Mouse (Mus musculus) ZHBTc4 (cell line): ENCODE data around the gene Stxbp1.
A peak's percentile ranks its signal among the peaks of the same experiment; 100 is the strongest.

Experiments
- DNase-seq: peaks from one replicate; pipeline ENCODE4 v3.0.0-alpha.2; 2011; ENCODE audit warnings: low read depth, low spot score

The Stxbp1 gene

DNA sequence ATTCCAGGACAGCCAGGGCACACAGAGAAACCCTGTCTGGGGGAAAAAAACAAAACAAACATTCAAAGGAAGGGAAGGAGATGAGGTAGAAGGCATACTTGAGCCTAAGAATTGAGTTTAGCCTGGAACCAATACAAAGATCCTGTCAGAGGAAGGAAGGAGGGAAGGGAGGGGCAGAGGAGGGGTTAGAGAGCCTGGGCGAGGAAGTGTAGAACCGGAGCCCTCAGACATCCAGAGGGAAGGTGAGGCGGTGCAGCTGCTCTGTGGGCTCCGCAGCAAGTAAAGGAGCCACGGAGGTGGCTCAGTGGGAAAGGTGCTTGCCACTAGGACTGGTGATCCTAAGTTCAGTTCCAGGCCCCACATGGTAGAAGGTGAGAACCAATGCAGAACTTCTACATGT is 5.9 kb downstream of the Stxbp1 start:
- DNase-seq = no peak

DNA sequence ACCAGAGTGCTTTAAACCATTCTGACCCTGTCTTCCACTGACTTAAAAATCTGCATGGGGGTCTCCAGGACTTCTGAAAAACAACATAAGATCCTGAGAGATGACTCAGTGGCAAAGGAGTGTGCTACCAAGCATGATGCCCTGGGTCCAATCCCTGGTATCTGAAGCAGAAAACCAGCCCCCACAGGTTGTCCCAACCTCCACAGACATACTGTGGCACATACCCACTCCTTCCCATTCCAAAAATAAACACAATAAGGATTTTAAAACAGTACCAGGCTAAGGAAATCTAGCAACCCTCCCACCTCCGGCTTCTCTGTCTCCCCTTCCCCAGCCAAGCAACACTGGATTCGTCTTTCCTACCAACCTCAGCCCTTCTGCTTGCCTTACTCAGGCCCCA is 7.8 kb downstream of the Stxbp1 start:
- no peak for DNase-seq

GRCm38 (mm10) chr2:32838147-32838884 is 8.7 kb downstream of the Stxbp1 start:
- peak; percentile 68 for DNase-seq

DNA sequence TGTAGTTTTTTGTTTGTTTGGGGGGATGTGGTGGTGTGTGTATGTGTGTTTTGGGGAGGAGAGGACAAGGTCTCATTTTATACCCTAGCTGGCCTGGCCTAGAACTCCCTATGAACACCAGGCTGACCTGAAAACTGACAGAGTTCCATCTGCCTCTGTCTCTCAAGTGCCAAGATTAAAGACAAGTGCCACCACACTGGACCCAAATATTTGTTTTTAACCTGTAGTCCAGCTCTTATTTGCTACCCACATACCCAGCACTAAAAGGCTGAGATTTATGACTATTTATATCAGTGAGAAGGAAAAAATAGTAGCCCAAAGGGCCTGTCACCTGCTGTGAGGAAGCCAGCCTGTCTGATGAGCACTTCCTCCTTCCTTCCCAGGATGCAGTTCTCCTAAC is 11.5 kb downstream of the Stxbp1 start:
- DNase-seq = no peak

- DNase-seq = peak; percentile 36
Observed at GRCm38 (mm10) chr2:32834496-32834895, 12.5 kb downstream of the Stxbp1 start.

GRCm38 (mm10) chr2:32828979-32829676 is 17.9 kb downstream of the Stxbp1 start:
- no peak for DNase-seq

DNA sequence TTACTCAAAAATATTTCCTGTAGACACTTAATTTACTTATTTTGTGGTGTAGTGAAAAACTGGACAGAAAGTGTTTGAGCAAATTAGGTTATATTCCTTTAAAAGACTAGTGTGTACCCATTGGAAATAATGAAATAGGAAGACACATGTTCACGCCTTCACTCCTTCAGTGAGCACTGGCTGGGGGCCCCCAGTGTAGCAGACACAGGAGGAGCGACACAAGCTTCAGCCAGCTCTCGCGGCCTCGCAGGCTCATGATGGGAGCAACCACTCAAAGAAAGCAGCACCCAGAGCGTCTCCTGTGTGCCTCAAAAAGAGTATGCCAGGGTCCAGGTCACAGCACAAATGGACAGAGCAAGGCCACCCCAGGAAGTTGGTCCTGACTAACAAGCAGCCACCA is 21.2 kb downstream of the Stxbp1 start:
- no peak for DNase-seq

DNA sequence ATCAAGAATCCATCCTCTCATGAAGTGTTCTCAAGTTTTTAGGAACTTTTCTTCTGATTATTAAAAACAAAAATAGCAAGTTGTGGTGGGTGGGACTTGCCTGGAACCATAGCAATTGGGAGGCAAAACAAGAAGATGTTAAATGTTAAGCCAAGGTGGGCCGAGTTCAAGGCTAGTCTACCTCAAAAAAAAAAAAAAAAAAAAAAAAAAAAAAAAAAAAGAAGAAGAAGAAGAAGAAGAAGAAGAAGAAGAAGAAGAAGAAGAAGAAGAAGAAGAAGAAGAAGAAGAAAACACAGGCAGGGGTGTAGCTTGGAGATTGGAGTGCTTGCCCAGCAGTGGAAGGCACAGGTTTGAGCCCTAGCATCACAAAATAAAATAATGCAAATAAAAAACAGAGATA is 22.3 kb downstream of the Stxbp1 start:
- no peak for DNase-seq

GRCm38 (mm10) chr2:32824181-32824580 is 22.9 kb downstream of the Stxbp1 start:
- DNase-seq = no peak

DNA sequence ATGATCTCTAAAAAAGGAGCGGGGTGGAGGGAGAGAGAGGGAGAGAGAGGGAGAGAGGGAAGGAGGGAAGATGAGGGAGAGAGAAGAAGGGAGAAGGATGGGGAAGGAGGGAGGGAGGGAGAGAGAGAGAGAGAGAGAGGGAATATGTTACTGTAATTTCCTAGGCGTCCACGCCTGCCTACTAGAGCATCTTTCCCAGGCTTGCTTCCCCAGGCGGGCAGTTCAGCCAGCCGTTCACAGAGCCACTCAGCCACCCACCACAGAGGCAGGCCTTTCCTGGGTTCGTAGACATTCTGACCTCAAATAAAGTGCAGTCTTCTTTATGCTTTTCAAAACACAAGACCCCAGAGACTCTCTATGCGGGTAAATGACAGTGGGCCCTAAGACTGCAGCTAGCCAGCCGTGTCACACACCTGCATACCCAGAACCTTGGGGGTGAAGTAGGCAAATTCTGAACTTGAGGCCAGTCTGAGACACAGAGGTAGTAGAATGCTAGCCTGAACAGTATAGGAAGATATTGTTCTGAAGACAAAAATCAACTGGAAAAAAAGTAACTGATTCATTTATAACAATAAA is 23.4 kb downstream of the Stxbp1 start:
- DNase-seq = no peak

DNA sequence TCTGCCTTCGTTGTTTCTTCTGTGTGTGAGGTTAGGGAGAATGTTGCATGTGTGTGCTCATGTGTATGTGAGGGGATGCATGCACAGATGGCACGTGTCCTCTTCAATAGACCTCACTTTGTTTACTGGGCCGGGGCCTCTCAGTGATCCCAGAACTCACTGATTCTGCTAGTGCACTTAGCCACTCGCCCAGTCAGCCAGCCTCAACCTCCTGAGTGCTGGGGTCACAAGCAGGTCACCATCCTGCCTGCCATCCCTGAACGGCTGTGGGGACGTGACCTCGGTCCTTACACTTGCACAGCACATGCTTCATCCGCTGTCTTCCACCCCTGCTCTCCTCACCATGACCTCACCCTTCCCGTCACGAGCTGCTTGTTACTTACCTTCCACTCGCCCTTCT is 23.9 kb downstream of the Stxbp1 start:
- peak; percentile 16 for DNase-seq

DNA sequence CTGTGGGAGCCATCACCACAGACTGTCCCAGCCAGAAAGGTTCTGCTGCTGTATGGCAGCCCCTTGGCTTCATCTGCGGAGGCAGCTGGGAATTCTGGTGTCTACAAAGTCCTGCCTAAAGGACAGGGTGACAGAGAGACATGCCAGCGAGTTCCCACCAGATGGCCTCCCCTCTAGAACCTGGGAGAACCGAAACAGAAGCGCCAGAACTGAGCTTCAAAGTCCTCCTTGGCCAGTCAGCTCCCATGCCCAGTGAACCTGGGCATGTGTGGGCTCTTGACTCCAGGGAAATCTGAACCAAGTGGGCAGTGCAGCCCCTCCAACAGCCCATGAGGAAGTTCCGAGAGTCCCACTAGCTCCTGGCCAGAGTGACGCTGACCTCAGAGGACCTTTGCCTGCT is 24.4 kb downstream of the Stxbp1 start:
- DNase-seq = no peak

GRCm38 (mm10) chr2:32821041-32821802 is 25.8 kb downstream of the Stxbp1 start:
- DNase-seq = peak; percentile 65

GRCm38 (mm10) chr2:32818208-32818607 is 28.8 kb downstream of the Stxbp1 start:
- no peak for DNase-seq

DNA sequence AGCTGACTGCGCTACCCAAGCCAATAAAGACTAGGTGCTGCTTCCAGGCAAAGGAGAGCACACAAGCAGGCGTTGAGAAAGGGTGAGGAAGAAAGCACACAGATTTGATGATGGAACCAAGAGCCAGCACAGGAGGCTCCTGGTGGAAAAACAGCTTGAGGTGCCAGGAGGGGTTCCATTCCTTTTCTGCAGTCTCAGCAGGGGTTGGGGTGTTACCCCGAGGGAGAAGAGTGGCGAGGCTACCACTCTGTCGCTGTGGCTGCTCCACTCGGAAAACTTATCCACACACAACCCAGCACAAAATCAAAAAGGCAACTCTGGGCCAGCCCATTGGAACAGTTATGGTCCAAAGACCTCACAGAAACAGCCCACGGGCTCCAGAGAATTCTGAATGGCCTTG is 29.5 kb downstream of the Stxbp1 start:
- no peak for DNase-seq

DNA sequence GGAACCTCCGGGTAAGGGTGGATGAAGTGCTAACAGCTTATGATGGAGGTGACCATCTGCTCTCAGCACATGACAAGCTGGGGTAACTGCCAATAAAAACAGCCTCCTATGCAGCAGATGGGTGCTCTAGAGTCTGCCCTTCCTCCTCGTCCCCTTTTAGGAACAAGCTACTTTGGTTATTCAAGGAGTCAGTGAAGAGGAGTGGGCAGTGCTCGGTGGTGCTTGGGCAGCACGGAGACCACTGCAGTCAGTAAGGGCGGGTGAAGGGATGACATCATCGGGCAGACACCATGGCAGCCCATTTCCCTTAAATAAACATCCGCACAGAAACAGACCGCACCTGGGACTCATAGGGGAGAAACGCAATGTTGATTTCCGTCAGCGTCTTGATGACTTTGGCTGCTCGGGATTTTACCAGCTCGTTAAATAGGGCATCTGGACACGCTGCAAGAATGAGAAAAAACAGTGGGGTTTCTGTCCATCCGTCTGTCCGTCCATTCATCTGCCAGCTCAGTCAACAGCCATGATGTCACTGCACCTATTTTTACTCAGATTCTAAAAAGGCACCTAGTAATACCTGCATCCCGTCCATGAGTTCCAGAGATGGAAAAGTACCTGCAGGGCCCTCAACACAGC is 30.0 kb downstream of the Stxbp1 start:
- no peak for DNase-seq

- no peak for DNase-seq
Observed at GRCm38 (mm10) chr2:32816497-32816896, 30.5 kb downstream of the Stxbp1 start.

DNA sequence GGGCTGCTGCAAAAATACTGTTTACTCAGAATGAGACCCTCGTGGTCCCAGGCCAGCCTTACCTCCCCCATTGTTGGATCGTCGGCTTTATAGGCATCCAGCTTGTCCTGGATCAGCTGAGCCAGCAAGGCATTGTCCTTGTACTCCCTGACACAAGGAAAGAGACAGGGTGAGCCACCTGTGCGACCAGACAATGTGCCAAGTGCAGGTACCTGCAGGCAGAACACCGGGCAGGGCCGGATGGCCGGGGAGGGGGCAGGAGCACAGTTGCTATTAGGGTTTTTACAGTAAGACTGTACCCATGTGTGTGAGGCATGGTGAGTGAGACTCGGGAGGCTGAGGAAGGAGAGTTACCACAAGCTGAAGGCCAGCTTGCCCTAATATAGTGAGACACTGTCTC is 35.1 kb downstream of the Stxbp1 start:
- DNase-seq = no peak

- DNase-seq = no peak
Observed at GRCm38 (mm10) chr2:32808816-32809566, 38.1 kb downstream of the Stxbp1 start.

DNA sequence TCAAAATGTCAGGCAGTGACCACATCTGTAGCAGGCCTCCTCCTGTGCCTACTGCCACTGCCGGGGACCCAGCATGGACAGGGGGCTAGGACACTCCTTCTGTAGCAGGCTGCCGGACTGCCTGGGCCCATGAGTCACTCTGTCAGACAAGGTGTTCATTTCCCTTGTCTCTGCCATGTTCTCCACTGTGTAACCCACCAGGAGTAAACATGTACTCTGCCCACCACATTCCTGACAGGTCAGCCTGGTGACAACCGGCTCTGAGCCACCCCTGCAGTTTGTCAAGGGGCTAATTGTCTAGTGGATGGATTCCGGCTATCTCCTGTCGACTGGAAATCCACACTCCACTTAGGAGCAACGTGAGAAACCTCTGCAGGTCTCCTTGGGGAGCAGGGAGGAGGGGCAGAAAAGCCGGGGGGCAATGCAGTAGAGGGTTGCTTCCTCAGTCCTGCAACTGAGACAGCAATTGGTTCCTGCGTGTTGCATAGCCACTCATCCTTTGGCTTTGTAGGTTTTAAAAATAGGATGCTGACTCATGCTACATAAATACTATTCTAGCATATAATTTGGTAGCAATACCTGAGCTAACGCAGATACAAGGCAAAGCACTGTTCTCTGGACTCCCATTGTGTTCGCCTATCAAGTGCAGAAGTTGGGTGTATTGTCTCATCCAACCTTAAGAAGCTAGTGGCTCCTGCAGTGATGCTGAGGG is 48.6 kb downstream of the Stxbp1 start:
- DNase-seq = no peak
